Mouse (Mus musculus): ENCODE results near the gene Tesc. TPM values are rescaled to one million over a fixed set of nuclear protein-coding genes. Genes with fewer than 3 reads are reported as not detected.
A peak's percentile ranks its signal among the peaks of the same experiment; 100 is the strongest.

The Tesc gene
- polyA plus RNA-seq, 1 experiment from 2014 or later = 2.0 TPM

GRCm38 (mm10) chr5:118048928-118049327, 21.4 kb downstream of the Tesc start:
- Histone ChIP-seq H3K4me3 (no peak overlapping the region), H3K4me1 (no peaks in the 10 kb centered on the region), H3K9me3 (no peaks in the 10 kb centered on the region), H3K27ac (no peak overlapping the region), H3K4me2 (replicated peaks) (no peak overlapping the region), H3K9ac (no peak overlapping the region), H3K27me3 (no peaks in the 10 kb centered on the region), H3K36me3 (no peaks in the 10 kb centered on the region)
- ATAC-seq (ENCODE audit: low FRiP score, low read depth) = no peak
- 77% methylated on average over 5 of the region's 5 CpGs for WGBS

DNA sequence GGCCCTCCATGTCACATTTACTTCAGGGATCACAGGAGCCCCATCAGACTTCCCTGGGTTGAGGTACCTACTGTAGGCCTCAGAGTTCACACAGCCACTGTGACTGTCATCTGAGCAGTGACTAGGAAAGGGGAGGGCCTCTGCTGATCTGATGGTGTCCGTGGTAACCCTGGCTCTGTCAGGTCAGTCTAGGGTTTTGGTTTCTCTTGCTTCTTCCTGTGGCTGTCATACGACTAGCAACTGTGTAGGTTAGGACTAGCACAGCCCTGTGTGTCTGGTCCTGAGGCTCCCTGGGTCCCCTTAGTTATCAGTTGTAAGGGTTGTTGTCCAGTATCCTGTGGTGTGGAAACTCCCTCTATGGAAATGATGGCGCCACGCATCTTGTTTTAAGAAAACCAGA, 23.2 kb downstream of the Tesc start:
- WGBS = 74% methylated on average over 4 of the region's 4 CpGs
- no peak for ATAC-seq (ENCODE audit: low FRiP score, low read depth)
- Histone ChIP-seq H3K36me3 (no peaks in the 10 kb centered on the region), H3K4me3 (no peak overlapping the region), H3K4me1 (no peaks in the 10 kb centered on the region), H3K27ac (no peak overlapping the region), H3K9ac (no peak overlapping the region), H3K9me3 (no peaks in the 10 kb centered on the region), H3K27me3 (no peaks in the 10 kb centered on the region; the same call in 1 of the 2 replicates), H3K4me2 (replicated peaks) (no peak overlapping the region)

GRCm38 (mm10) chr5:118051981-118052662, 24.6 kb downstream of the Tesc start:
- Histone ChIP-seq H3K4me3 (no peak overlapping the region), H3K4me2 (replicated peaks) (no peak overlapping the region), H3K27me3 (no peaks in the 10 kb centered on the region; the same call in 1 of the 2 replicates), H3K9ac (no peak overlapping the region), H3K4me1 (peaks cover 5% of the 10 kb centered on the region), H3K36me3 (no peaks in the 10 kb centered on the region), H3K27ac (no peak overlapping the region), H3K9me3 (no peaks in the 10 kb centered on the region)
- ATAC-seq (ENCODE audit: low FRiP score, low read depth) = no peak
- 64% methylated on average over 8 of the region's 8 CpGs for WGBS

DNA sequence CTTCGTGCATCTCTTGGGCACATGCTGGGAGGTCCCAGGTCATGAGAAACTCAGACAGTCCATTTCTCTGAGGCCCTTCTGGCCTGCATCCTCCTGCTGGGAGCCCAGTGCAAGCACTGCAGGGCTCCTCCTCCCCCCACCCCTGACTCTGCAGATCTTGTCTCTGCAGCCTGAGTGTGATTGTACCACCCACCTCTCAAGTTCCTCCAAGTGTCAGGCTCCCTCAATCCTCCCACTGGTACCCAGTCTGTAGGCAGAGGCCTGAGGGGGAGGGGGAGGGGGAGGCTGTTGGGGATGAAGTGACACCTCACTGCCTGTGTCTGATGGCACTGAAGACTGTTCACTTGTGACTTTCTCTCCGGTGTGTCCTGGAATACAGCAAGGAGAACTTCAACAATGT, 25.7 kb downstream of the Tesc start:
- Histone ChIP-seq H3K9ac (no peak overlapping the region), H3K36me3 (no peaks in the 10 kb centered on the region), H3K27me3 (no peaks in the 10 kb centered on the region; the same call in 1 of the 2 replicates), H3K4me2 (replicated peaks) (no peak overlapping the region), H3K4me1 (peaks cover 16% of the 10 kb centered on the region), H3K4me3 (no peak overlapping the region), H3K27ac (no peak overlapping the region), H3K9me3 (no peaks in the 10 kb centered on the region)
- WGBS = 90% methylated on average over 2 of the region's 2 CpGs
- ATAC-seq (ENCODE audit: low FRiP score, low read depth) = no peak

DNA sequence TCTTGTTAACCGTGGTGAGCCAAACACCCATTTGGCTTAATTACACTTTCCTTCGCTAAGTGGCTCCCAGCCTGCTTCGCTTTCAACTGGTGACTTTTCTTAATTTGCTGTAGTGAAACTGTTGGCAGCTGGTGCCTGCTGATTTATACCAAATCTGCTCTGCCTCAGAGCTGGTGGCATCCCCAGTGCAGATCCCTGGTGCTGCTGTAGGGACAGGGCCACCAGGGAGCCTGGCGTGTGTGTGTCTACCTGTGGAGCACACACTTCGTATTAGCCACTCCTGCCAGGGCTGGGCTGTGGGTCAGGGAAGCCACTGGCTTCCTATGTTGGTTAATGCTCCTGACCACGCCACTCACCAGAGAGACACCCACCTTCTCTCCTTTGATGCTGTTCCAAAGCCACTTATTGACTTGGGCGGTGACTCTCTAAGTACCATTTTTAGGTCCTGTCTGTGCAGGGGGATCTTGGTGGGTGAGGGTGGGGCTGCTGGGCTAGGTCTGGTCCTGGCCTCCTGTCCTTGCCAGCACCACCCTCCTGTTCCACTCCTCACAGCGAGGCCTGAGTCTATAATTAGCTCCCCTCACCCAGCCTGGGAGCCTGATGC, 30.1 kb downstream of the Tesc start:
- no peaks in the 10 kb centered on the region; the same call in 1 of the 2 replicates for H3K27me3 ChIP-seq
- H3K9me3 ChIP-seq = no peaks in the 10 kb centered on the region
- 17% methylated on average over 8 of the region's 8 CpGs for WGBS
- no peak overlapping the region for H3K4me2 ChIP-seq (replicated peaks)
- H3K4me1 ChIP-seq = peaks cover 20% of the 10 kb centered on the region
- peaks cover 7% of the 10 kb centered on the region for H3K36me3 ChIP-seq
- H3K4me3 ChIP-seq = no peak overlapping the region
- ATAC-seq (ENCODE audit: low FRiP score, low read depth) = 0 out of 2 replicates have a peak, but pooled peaks have one; percentile 13
- H3K9ac ChIP-seq = peak overlapping the region; percentile 14; the same call in 1 of the 2 replicates
- no peak overlapping the region for H3K27ac ChIP-seq

DNA sequence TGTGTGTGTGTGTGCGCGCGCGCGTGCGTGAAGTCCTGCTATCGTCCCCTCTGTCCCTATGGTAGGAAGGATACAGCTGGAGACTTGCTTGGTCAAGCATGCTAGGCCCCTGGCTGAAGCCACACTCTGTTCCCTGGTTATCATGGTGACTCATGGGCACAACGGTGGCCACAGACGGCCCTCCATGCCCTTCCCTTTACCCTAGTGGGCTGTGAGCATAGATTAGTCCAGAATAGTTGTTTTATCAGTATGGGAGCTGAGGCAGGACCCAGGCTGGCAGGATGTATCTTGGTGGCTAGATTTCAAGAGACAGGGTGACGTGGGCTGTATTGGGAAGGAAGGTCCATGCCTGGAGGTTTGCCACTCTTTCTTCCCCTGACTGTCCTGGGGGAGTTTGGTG, 31.3 kb downstream of the Tesc start:
- WGBS = 87% methylated on average over 10 of the region's 10 CpGs
- H3K4me3 ChIP-seq = no peak overlapping the region
- no peak for ATAC-seq (ENCODE audit: low FRiP score, low read depth)

GRCm38 (mm10) chr5:118059646-118060045, 32.1 kb downstream of the Tesc start:
- H3K4me1 ChIP-seq = peaks cover 27% of the 10 kb centered on the region
- peaks cover 18% of the 10 kb centered on the region for H3K36me3 ChIP-seq
- no peak overlapping the region for H3K4me3 ChIP-seq
- H3K27me3 ChIP-seq = no peaks in the 10 kb centered on the region; the same call in 1 of the 2 replicates
- H3K27ac ChIP-seq = no peak overlapping the region
- H3K9me3 ChIP-seq = no peaks in the 10 kb centered on the region
- ATAC-seq (ENCODE audit: low FRiP score, low read depth) = no peak
- WGBS = 86% methylated on average over 9 of the region's 9 CpGs
- H3K9ac ChIP-seq = no peak overlapping the region
- H3K4me2 ChIP-seq (replicated peaks) = no peak overlapping the region

More for the DNA sequence above, 31.3 kb downstream of the Tesc start:
- Histone ChIP-seq H3K9me3 (no peaks in the 10 kb centered on the region), H3K27ac (no peak overlapping the region), H3K4me1 (peaks cover 20% of the 10 kb centered on the region), H3K4me2 (replicated peaks) (no peak overlapping the region), H3K9ac (no peak overlapping the region), H3K27me3 (no peaks in the 10 kb centered on the region; the same call in 1 of the 2 replicates), H3K36me3 (peaks cover 13% of the 10 kb centered on the region)

DNA sequence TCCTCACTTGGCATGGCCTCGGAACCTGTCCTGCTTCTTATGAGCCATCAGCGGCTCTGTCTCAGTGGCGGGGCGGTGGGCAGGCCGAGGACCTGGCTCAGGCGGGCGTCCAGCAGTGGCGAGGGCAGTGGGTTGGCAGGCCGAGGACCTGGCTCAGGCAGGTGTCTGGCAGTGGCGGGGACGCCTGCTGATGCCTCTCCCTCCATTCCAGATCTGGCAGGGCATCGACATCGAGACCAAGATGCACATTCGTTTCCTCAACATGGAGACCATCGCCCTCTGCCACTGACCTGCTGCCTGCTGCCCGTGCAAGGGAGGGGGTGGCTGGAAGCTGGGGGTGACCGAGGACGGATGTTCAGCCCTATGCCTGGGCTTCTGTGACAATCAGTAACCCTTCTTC, 33.8 kb downstream of the Tesc start:
- 95% methylated on average over 18 of the region's 18 CpGs for WGBS
- no peaks in the 10 kb centered on the region for H3K9me3 ChIP-seq
- H3K4me1 ChIP-seq = peaks cover 41% of the 10 kb centered on the region
- no peak overlapping the region for H3K27ac ChIP-seq
- no peak overlapping the region for H3K4me3 ChIP-seq
- ATAC-seq (ENCODE audit: low FRiP score, low read depth) = no peak
- H3K9ac ChIP-seq = no peak overlapping the region
- peaks cover 35% of the 10 kb centered on the region for H3K36me3 ChIP-seq
- no peak overlapping the region for H3K4me2 ChIP-seq (replicated peaks)
- H3K27me3 ChIP-seq = no peaks in the 10 kb centered on the region

DNA sequence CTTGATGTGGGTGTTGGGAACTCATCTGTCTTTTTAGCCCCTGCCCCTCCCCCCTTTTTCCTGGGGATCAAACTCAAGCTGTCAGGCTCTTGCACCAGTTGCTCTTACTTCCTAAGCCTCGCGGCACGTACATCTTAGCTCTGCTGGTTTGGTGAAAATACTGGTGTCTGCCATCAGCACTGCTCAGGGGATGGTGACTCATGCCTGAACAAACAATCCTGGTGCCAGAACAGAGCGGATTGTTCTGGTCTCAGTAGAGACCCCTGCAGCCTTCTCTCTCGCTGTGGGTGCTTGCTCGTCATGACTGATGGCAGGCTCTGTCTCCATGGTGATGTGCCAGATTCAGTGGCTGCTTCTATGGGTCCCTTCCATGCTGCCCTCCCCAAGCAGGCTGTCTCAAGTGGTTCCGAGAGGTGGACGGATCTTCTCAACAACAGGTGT, 35.7 kb downstream of the Tesc start:
- ATAC-seq (ENCODE audit: low FRiP score, low read depth) = no peak
- Histone ChIP-seq H3K4me1 (peaks cover 25% of the 10 kb centered on the region), H3K36me3 (peaks cover 53% of the 10 kb centered on the region), H3K9me3 (no peaks in the 10 kb centered on the region), H3K4me2 (replicated peaks) (no peak overlapping the region), H3K27me3 (no peaks in the 10 kb centered on the region), H3K9ac (no peak overlapping the region), H3K4me3 (no peak overlapping the region), H3K27ac (no peak overlapping the region)
- 84% methylated on average over 8 of the region's 8 CpGs for WGBS

DNA sequence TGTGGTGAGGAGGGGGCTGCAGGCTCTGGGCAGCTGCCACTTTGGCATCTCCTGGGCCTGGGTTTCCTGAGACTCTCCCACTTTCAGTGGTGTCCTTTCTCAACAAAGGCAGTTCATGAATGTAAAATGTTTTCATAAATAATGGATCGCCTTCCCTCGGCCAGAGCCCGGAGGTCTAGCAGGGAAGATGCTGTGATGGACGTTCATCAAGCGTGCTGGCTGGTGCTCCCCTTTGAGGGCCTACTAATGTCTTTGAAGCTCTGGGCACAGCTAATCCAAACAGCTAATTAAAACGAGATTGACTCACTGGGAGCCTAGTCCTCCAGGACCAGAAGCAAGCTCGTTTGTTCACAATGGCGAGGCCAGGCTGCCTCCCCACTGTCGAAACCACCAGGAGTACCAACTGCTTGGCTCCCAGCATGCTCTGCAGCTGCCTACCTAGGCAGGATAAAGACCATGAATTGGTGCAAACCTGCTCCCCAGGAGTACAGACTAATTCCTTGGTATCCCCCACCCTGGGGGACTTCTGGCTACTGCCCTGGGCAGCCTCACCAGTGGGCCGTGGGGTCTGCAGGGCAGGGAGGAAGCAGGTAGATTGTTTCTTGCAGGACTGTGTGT, 36.9 kb downstream of the Tesc start:
- 43% methylated on average over 10 of the region's 10 CpGs for WGBS
- ATAC-seq (ENCODE audit: low FRiP score, low read depth) = no peak
- 0 out of 2 replicates have a peak overlapping the region, but pooled peaks have one; percentile 31 for H3K9ac ChIP-seq
- no peak overlapping the region for H3K27ac ChIP-seq
- H3K9me3 ChIP-seq = no peaks in the 10 kb centered on the region
- H3K4me1 ChIP-seq = peaks cover 21% of the 10 kb centered on the region
- H3K4me3 ChIP-seq = no peak overlapping the region
- H3K4me2 ChIP-seq (replicated peaks) = no peak overlapping the region
- peaks cover 64% of the 10 kb centered on the region for H3K36me3 ChIP-seq
- no peaks in the 10 kb centered on the region for H3K27me3 ChIP-seq

GRCm38 (mm10) chr5:118065516-118066255, 38.1 kb downstream of the Tesc start:
- Histone ChIP-seq H3K4me3 (no peak overlapping the region), H3K36me3 (peaks cover 77% of the 10 kb centered on the region), H3K27me3 (no peaks in the 10 kb centered on the region), H3K4me2 (replicated peaks) (no peak overlapping the region), H3K9me3 (no peaks in the 10 kb centered on the region), H3K27ac (0 out of 2 replicates have a peak overlapping the region, but pooled peaks have one; percentile 16), H3K4me1 (peaks cover 21% of the 10 kb centered on the region), H3K9ac (0 out of 2 replicates have a peak overlapping the region, but pooled peaks have one; percentile 13)
- ATAC-seq (ENCODE audit: low FRiP score, low read depth) = no peak
- WGBS = 88% methylated on average over 19 of the region's 19 CpGs

DNA sequence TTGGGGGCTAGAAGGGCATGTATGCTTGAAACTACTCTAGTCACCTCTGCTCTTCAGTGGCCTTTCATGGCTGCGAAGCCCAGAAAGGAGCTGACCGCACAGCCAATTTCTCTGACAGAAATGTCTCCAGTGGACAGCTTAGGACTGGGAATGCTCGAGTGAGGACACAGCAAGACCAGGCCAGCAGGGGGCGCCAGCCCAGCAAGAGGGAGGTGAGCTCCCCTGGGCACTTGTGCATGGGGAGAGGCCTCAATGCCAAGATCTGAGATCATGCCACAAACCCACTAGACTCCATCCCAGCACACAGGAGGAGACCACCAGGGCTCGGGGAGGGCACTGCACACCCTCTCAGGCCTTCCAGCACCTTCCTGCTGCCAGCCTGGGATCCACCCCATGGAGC, 39.3 kb downstream of the Tesc start:
- no peak overlapping the region for H3K4me2 ChIP-seq (replicated peaks)
- no peaks in the 10 kb centered on the region for H3K27me3 ChIP-seq
- 71% methylated on average over 5 of the region's 5 CpGs for WGBS
- peaks cover 79% of the 10 kb centered on the region for H3K36me3 ChIP-seq
- no peak for ATAC-seq (ENCODE audit: low FRiP score, low read depth)
- H3K9me3 ChIP-seq = no peaks in the 10 kb centered on the region
- H3K4me1 ChIP-seq = peaks cover 21% of the 10 kb centered on the region
- H3K4me3 ChIP-seq = no peak overlapping the region
- no peak overlapping the region for H3K27ac ChIP-seq
- 0 out of 2 replicates have a peak overlapping the region, but pooled peaks have one; percentile 8 for H3K9ac ChIP-seq
